ENCODE assay signal across 11 mouse cellular contexts in genomic region chr6:101518904-101519701, GRCm38 (mm10).
A peak's percentile ranks its signal among the peaks of the same experiment; 100 is the strongest.
DNase-seq lines count a peak whose midpoint lies in the region; ATAC-seq lines count a peak whose summit lies in the region.
"Had no signal": no experiment of that assay in that cellular context is flagged by ENCODE, and none has a peak within 500 bp of the region (broad histone marks: within the 10 kb centered on the region; RNA-seq: fewer than 3 reads in every experiment).

No protein-coding gene starts in this region.

- WGBS in heart, embryonic 15.5 days = 45% methylated on average over 9 of the region's 9 CpGs
- WGBS in embryonic facial prominence, embryonic 13.5 days = 40% methylated on average over 9 of the region's 9 CpGs
- 23% methylated on average over 9 of the region's 9 CpGs for WGBS in limb, embryonic 10.5 days

- no peak overlapping the region for H3K4me2 ChIP-seq in heart, embryonic 15.5 days
- H3K4me2 ChIP-seq in embryonic facial prominence, embryonic 13.5 days = no peak overlapping the region
- H3K4me2 ChIP-seq: neural tube, embryonic 13.5 days had no signal

- H3K36me3 ChIP-seq in heart, embryonic 15.5 days = no peaks in the 10 kb centered on the region
- no peaks in the 10 kb centered on the region for H3K36me3 ChIP-seq in embryonic facial prominence, embryonic 13.5 days
- H3K36me3 ChIP-seq in limb, embryonic 10.5 days = no peaks in the 10 kb centered on the region
- H3K36me3 ChIP-seq: G1E; neural tube, embryonic 13.5 days had no signal

- DNase-seq in heart, adult 9 months (ENCODE audit: low spot score in 2 of 2) = no peak
- peak; percentile 65 for DNase-seq in NIH3T3 (ENCODE audit: low read depth)
- DNase-seq in limb, embryonic 10.5 days (ENCODE audit: low spot score) = peak; percentile 50
- DNase-seq in thymus, postnatal 0 days (ENCODE audit: low spot score) = no peak
- no peak for DNase-seq in cerebellum, adult 9-10 months
- DNase-seq in spleen, postnatal 4 days (ENCODE audit: low spot score in 2 of 2) = no peak

- H3K9ac ChIP-seq in heart, embryonic 15.5 days = no peak overlapping the region
- H3K9ac ChIP-seq in embryonic facial prominence, embryonic 13.5 days = no peak overlapping the region
- H3K9ac ChIP-seq: liver, embryonic 14.5 days; neural tube, embryonic 13.5 days had no signal

- peak overlapping the region; percentile 40; the same call in 1 of the 2 replicates for H3K27ac ChIP-seq in heart, embryonic 15.5 days
- peak overlapping the region; percentile 66 for H3K27ac ChIP-seq in embryonic facial prominence, embryonic 13.5 days
- peak overlapping the region; percentile 65 for H3K27ac ChIP-seq in limb, embryonic 10.5 days
- H3K27ac ChIP-seq: liver, embryonic 14.5 days; neural tube, embryonic 13.5 days had no signal

- H3K9me3 ChIP-seq in heart, embryonic 15.5 days (replicated peaks) = no peaks in the 10 kb centered on the region
- H3K9me3 ChIP-seq in embryonic facial prominence, embryonic 13.5 days = no peaks in the 10 kb centered on the region
- H3K9me3 ChIP-seq in limb, embryonic 10.5 days (replicated peaks) = no peaks in the 10 kb centered on the region
- H3K9me3 ChIP-seq: neural tube, embryonic 13.5 days had no signal

- no peaks in the 10 kb centered on the region for H3K27me3 ChIP-seq in heart, embryonic 15.5 days
- H3K27me3 ChIP-seq in embryonic facial prominence, embryonic 13.5 days = no peaks in the 10 kb centered on the region
- H3K27me3 ChIP-seq in limb, embryonic 10.5 days (ENCODE audit: low read depth, poor library complexity, severe bottlenecking) = no peaks in the 10 kb centered on the region
- H3K27me3 ChIP-seq: neural tube, embryonic 13.5 days had no signal

- peaks cover 11% of the 10 kb centered on the region for H3K4me1 ChIP-seq in heart, embryonic 15.5 days (replicated peaks)
- H3K4me1 ChIP-seq in embryonic facial prominence, embryonic 13.5 days = peaks cover 26% of the 10 kb centered on the region
- H3K4me1 ChIP-seq in limb, embryonic 10.5 days = peaks cover 16% of the 10 kb centered on the region

- H3K4me3 ChIP-seq in heart, embryonic 15.5 days = no peak overlapping the region
- no peak overlapping the region for H3K4me3 ChIP-seq in embryonic facial prominence, embryonic 13.5 days
- H3K4me3 ChIP-seq in limb, embryonic 10.5 days = no peak overlapping the region
- H3K4me3 ChIP-seq: neural tube, embryonic 13.5 days had no signal

- ATAC-seq in heart, embryonic 15.5 days (replicated peaks; ENCODE audit: insufficient number of reproducible peaks, insufficient read depth, low FRiP score, low read depth) = no peak
- no peak for ATAC-seq in embryonic facial prominence, embryonic 13.5 days (ENCODE audit: insufficient number of reproducible peaks, insufficient read depth, low FRiP score, low TSS enrichment, low read depth)

Comparison
In these comparisons a context has a peak if more than half of its experiments do, and no peak if none do; other contexts are left out.
1. DNase-seq: peak in NIH3T3 (single experiment) and limb, embryonic 10.5 days (single experiment); none in heart, adult 9 months (0 of 2), thymus, postnatal 0 days (single experiment), cerebellum, adult 9-10 months (single experiment) and spleen, postnatal 4 days (0 of 2).
2. Peak in every context shown above with its lines, with median percentiles within 50 percentile points of each other: H3K27ac ChIP-seq.